Mouse (Mus musculus) adrenal gland, adult 2 months (tissue): ENCODE data around the gene Camk2n2. TPM values are rescaled to one million over a fixed set of nuclear protein-coding genes. Genes with fewer than 3 reads are reported as not detected.

Experiments
- DNase-seq: peaks from one replicate; pipeline ENCODE4 v3.0.0; 2021
- microRNA-seq, 2 experiments: library from miRNA; unstranded; fragments of <30 nt; microRNA quantifications; one replicate each; pipeline ENCODE4 v1.2.0; 2021
- polyA plus RNA-seq: library from polyadenylated mRNA; depleted of rRNA; stranded (reverse); fragments of >200 nt; gene quantifications from 2 replicates; pipeline ENCODE4 v1.2.3, GENCODE M21; 2012; rRNA removed
- total RNA-seq, 2 experiments: library from RNA; stranded (reverse); gene quantifications; 2 replicates each; pipeline ENCODE4 v1.2.3; 2021

Gene Camk2n2
- total and polyA plus RNA-seq, 3 experiments, result 33.3 to 56.4 (median 36.8) TPM

DNA sequence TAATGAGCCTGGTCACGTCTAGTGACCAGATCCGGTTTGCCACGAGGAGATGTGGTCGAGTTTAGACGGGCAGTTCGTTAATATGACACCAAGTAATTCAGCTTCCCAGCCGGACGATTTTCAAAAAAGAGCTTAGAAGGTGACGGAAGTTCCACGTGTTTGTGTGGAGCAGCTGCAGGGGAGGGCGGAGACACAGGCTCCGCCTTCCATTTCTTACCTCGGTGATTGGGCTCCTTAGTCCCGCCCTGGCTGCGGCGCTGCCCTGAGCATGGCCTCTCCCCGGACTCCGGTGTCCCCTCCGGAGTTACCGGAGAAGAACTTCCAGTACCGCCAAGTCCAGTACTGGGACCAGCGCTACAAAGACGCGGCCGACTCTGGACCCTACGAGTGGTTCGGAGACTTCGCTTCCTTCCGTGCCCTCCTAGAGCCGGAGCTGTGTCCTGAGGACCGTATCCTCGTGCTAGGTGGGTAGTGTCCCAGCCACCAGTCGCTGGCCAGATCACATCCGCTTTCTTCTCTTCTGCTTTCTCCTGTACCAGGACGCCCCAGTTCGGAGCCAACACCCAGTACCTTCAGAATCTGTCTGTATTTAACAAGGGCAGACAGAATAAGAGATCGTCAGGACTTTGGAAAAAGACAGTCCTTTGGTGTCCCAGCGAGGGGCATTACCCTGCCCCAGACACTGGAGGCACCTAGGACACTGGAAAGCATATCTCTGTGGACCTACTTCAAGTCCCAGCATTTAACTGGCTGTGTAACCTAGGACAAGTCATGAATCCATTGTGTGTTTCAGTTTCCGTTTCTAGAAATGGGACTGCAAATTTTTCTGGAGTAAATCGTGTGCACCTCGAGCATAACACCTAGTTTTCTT, 9.5 kb downstream of the Camk2n2 start, which contains the start of the genes Eef1akmt4, Gm49333 and Alg3:
Gene Eef1akmt4 (plus strand): TSS at position 237 of the 871 bp plus-strand sequence.
Gene Gm49333 (plus strand): TSS at position 254 of the 871 bp plus-strand sequence.
Gene Alg3 (minus strand): TSS at position 379 of the 871 bp plus-strand sequence.
- peak; percentile 94 for DNase-seq

DNA sequence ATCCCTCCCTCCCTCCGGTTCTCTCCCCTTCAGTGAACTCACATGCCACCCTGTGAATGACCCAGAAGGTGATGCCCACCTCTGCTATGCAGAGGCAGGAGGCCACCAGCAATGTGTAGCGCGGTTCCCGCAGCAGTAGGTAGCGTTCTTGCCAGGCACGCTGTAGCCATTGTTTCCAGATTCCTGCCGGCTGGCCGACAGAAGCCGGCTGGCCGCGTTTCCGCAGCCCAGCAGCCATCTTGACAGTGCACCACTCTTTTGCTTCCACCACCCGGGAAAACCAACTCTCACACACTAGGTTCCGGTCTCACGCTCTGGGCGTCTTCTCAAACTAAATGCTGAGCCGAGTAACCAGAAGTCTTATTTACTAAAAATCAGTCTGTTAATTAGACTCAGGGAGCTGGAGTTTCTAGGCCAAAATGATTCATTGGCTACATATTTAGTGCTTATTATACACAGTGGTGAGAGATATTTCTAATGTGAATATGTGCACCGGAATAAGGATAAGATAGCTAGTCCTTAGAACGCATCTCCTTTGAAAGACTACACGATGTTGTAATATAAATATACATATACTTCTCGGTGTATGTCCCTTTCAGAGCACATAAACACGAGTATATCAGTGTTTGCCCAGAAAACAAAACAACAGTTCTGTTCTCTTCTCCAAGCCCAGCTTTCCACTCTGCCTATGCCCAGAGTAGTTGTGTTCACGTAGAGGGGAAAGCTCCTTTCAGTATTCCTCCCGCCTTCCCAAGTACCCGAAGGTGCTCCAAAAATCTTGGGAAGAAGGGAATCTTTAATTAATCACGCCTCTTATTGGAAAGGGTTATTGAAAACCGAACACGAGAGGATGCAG, 10.4 kb downstream of the Camk2n2 start:
- DNase-seq, result peak; percentile 83

DNA sequence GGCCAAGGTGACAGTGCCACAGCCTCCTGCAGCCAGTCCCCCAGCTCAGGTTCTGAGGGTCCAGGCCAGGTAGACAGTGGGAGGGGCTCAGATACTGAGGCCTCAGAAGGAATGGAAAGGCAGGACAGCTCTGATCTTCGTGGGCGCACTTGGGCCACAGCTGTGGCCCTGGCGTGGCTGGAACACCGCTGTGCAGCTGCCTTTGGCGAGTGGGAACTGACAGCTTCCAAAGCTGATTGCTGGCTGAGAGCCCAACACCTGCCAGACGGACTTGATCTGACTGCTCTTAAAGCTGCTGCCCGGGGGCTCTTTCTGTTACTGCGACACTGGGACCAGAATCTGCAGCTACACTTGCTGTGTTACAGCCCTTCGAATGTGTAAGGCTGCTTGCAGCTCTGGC, 16.4 kb downstream of the Camk2n2 start:
- no peak for DNase-seq

DNA sequence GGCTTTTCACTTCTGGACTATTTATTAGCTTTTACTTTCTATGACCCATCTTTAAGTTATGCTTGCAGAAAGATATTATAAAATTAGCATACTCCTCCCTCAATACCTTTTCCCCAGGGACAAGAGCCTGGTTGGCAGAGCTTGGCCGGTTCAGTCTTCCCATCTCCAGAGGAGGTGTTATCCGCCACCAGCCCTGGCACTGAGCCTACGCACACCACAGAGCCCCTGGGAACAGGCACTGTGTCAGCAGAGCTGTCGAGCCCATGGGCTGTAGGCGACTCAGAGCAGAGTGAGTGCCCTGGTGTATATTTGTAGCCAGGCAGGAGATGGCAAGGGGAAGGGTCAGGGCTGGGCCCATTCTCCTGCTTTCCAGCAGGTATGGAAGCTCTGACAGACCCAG, 20.6 kb downstream of the Camk2n2 start:
- DNase-seq, result no peak

DNA sequence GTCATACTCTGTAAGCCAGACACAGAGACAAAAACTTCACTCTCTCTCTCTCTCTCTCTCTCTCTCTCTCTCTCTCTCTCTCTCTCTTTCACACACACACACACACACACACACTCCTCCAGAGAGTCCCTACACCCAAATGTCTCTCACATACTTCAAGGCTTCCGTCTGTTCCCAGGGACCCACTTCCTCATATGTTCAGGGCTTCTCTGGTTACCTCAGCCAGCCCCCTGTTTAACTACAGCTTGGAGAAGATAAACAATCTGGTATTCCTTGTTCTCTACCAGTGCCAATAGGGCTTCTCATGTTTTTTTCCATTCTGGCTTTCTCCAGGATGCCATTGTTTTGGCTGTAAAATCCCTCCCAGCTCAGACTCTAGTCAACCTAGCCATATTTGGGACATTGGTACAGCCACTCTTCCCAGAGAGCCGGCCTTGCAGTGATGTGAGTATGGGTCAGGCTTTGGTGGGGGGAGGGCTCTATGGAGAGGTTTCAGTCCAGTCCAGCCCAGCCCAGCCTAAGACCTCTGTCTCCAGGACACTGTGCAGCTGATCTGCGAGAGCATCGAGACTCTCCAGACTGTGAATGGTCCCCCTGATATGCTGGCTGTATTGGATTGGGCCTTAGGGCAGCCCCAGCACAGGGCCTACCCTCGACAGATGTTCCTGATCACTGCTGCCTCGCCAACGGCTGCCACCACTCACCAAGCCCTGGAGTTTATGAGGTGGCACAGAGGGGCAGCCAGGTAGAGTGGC, 24.2 kb downstream of the Camk2n2 start:
- DNase-seq, result no peak

DNA sequence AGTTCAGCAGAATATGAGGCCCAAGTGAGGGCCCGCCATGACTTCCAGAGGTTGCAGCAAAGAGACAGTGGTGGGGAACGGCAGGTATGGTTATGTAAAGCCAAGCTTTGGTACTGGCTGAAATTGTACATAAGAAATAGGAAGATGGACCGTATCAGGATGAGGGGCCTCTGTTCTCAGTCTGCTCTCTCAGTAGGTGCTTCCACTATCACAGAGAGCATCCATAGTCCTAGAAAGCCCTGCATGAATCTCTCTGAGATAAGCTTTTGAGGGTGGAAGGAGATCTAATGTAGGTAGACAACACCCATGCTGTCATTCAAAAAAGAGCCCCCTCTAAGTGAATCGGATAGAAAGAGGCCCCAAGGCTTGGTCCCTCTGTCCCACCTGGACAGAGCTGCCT, 25.4 kb downstream of the Camk2n2 start:
- no peak for DNase-seq

DNA sequence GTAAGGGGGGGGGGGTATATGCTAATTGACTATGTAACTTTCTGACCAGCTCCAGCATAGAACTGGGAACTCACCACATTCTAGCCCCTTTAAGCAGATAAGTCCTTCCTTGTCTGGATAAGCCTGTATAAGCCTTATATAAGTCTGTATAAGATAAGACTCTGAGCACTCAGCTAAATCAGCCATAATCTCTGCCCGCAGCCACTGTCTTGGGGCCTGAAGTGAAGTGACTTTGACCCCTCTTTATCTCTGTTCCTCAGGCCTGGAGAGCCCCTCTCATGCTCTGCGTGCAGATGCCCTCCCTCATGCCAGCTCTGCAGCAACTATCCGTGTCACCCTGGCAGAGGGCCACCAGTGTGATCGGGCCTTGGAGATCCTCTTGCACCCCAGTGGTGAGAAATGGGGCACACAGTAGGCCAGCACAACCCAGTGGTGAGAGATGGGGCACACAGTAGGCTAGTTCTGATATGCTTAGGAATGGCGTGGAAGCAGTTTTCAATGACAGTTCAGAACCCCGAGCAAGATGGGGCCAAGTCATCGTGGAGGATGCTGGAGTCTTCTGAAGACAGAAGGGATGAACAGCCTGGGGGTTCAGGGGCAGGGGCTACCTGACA, 25.9 kb downstream of the Camk2n2 start:
- no peak for DNase-seq

DNA sequence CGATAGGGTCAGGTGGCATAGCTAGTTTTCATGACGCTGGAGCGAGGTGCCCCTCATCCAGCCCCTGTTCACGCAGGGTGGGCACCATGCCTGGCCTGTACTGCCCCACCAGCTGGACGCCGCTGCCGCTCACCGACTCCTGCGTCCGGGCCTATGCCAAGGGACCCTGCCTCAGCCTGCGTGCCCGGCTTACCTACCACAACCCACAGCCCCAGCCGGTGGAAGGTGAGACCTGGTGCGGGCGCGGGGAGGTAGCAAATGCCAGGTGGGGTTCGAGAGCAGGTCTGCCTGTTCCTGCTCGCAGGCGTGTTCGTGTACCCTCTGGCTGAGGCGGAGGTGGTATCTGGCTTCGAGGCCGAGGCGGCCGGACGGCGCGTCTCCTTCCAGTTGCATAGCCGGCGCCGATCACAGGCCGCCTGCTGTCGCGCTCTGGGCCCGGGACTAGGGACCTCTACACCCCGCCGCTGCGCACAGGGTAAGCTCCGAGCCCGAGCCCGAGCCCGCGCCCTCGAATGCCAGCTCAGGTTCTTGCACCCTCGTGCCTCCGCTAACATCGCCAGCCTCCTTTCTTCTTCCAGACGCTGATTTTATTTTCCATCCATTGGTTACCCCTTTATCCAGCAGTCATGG, 29.9 kb downstream of the Camk2n2 start:
- DNase-seq, result peak; percentile 9

DNA sequence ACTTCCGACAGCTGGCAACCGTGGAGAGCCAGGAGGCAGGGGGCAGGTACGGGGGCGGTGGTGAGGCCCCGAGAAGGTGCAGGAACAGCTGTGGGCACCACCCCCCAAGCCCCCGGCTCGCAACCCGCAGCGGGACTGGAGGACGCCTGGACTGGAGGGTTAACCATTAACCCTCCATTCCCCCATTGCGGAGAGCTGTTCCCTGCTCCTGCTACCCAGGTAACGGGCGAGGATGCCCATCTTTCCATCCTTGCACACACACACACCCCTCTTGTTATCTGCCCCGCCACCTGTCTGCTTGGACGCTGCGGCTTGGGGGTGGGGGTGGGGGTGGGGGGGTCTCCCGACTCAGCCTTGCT, 30.4 kb downstream of the Camk2n2 start:
- no peak for DNase-seq

DNA sequence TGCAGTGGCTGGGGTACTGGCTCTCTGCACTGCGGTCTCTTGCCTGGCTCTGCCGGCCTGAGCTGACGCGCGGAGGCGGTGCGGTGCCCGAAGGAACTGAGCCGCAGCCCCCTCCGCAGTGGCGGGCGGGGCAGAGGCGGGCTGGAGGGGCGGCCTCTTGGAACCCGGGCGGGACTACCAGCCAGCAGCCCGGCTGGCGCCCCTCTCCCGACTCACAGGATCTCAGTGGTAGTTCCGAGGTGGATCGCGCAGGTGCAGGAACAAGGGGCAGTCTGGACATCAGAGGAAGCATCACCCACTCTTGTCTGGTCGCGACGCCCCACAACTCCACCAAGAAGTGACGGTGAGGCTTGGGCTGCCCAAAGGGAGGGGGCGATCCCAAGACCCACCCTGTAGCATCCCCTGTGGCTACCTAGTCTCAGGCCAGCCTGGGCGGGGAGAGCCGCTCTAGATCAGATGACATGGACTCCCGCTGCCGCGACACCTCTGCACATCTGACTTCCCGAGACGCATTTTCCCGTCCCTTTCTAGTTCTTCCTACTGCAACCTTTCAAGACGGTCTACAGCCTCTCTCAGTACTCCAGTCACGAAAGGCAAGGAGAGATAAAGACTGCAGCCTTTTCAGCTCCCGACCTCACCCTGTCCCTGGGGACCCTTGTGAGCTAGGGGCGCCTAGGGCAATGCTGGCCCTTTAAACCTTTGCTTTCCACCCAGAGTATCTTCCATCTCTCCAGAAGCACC, 31.0 kb downstream of the Camk2n2 start:
- DNase-seq, result peak; percentile 31

DNA sequence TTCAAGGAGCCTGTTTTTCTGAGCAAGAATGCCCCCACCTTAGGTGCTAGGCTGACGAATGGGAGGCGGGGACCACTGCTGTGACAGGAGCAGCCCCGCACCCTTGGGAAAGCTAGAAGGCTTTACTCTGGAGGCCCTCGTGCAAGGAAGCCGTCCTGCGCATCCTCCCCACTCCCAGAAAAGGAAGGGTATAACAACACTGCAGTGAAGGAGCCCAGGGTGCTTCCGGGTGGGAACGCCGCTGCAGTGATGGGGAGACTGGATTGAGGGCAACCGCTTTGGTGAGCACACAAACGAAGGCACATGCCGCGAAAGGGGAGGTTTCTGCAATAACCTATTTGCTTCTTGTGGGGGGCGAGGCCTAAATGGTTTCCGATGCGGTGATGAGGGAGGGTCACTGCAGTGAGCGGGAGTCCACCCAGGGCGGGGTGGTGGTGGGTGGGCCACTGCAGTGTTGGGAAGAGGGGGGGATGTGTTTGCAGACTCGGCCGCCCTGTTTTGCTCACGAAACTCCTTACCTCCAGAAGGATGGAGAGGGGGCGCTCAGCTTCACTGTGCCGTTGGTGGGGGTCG, 31.6 kb downstream of the Camk2n2 start, which contains the start of gene Vwa5b2:
Gene Vwa5b2 (plus strand): TSS at position 106 of the 573 bp plus-strand sequence.
- no peak for DNase-seq

Small RNA genes within 50 kb of the gene (microRNA-seq; reads per million reads assigned to microRNA genes)
- 4.2 to 7.4 reads per million in 2 experiments for gene Mir1224

Other genes starting within 250 kb of the Camk2n2 start
- 10 to 100 TPM; 62.3 to 66.4 TPM for gene Abcc5, start 194.9 kb downstream of the Camk2n2 start, total RNA-seq
- gene Abcc5, start 194.9 kb downstream of the Camk2n2 start, polyA plus RNA-seq, result 51.2 and 52.3 TPM in 2 replicates
- 10 to 100 TPM; 50.2 to 67.1 TPM for gene Eif2b5, start 122.5 kb downstream of the Camk2n2 start, total RNA-seq
- 18.4 and 20.7 TPM in 2 replicates for gene Eif2b5, start 122.5 kb downstream of the Camk2n2 start, polyA plus RNA-seq
- 10 to 100 TPM; 32.3 to 45.5 TPM for gene Dvl3, start 104.3 kb downstream of the Camk2n2 start, total RNA-seq
- 43.7 and 52.2 TPM in 2 replicates for gene Dvl3, start 104.3 kb downstream of the Camk2n2 start, polyA plus RNA-seq
- gene Ap2m1, start 85.8 kb downstream of the Camk2n2 start, total RNA-seq, result 100 to 1,000 TPM; 276 to 366 TPM
- gene Ap2m1, start 85.8 kb downstream of the Camk2n2 start, polyA plus RNA-seq, result 282 and 345 TPM in 2 replicates
- 100 to 1,000 TPM in 1 of 2 experiments, 10 to 100 TPM in 1; 84.6 to 106 TPM for gene Abcf3, start 72.7 kb downstream of the Camk2n2 start, total RNA-seq
- gene Abcf3, start 72.7 kb downstream of the Camk2n2 start, polyA plus RNA-seq, result 27.6 and 27.7 TPM in 2 replicates
- 1 to 10 TPM; 1.3 to 1.4 TPM for gene Vwa5b2, start 31.8 kb downstream of the Camk2n2 start, total RNA-seq
- 3.7 and 5.9 TPM in 2 replicates for gene Vwa5b2, start 31.8 kb downstream of the Camk2n2 start, polyA plus RNA-seq
- 1 to 10 TPM; 9.2 to 9.5 TPM for gene Eef1akmt4, start 9.7 kb downstream of the Camk2n2 start, total RNA-seq
- 9.2 and 10.4 TPM in 2 replicates for gene Eef1akmt4, start 9.7 kb downstream of the Camk2n2 start, polyA plus RNA-seq
- gene Gm49333, start 9.7 kb downstream of the Camk2n2 start, total RNA-seq, result not detected
- not detected in 2 replicates for gene Gm49333, start 9.7 kb downstream of the Camk2n2 start, polyA plus RNA-seq
- gene Alg3, start 9.6 kb downstream of the Camk2n2 start, total RNA-seq, result 10 to 100 TPM; 28.9 to 37.1 TPM
- gene Alg3, start 9.6 kb downstream of the Camk2n2 start, polyA plus RNA-seq, result 32.3 and 47.0 TPM in 2 replicates
- 10 to 100 TPM in 1 of 2 experiments, 1 to 10 TPM in 1; 9.3 to 18.8 TPM for gene Ece2, start 8.5 kb upstream of the Camk2n2 start, total RNA-seq
- gene Ece2, start 8.5 kb upstream of the Camk2n2 start, polyA plus RNA-seq, result 2.3 and 5.0 TPM in 2 replicates
- 100 to 1,000 TPM; 215 to 285 TPM for gene Psmd2, start 30.4 kb upstream of the Camk2n2 start, total RNA-seq
- gene Psmd2, start 30.4 kb upstream of the Camk2n2 start, polyA plus RNA-seq, result 38.1 and 43.8 TPM in 2 replicates
- 100 to 1,000 TPM; 368 to 454 TPM for gene Eif4g1, start 47.0 kb upstream of the Camk2n2 start, total RNA-seq
- 486 and 565 TPM in 2 replicates for gene Eif4g1, start 47.0 kb upstream of the Camk2n2 start, polyA plus RNA-seq
- 10 to 100 TPM; 10.3 to 13.3 TPM for gene Fam131a, start 72.0 kb upstream of the Camk2n2 start, total RNA-seq
- gene Fam131a, start 72.0 kb upstream of the Camk2n2 start, polyA plus RNA-seq, result 24.9 and 29.4 TPM in 2 replicates
- gene Polr2h, start 96.4 kb upstream of the Camk2n2 start, total RNA-seq, result 10 to 100 TPM; 31.2 to 45.2 TPM
- 9.3 and 9.5 TPM in 2 replicates for gene Polr2h, start 96.4 kb upstream of the Camk2n2 start, polyA plus RNA-seq
- gene Clcn2, start 96.5 kb upstream of the Camk2n2 start, total RNA-seq, result 10 to 100 TPM; 24.5 to 60.5 TPM
- gene Clcn2, start 96.5 kb upstream of the Camk2n2 start, polyA plus RNA-seq, result 198 and 282 TPM in 2 replicates
- gene Chrd, start 111.8 kb upstream of the Camk2n2 start, total RNA-seq, result 10 to 100 TPM in 1 of 2 experiments, 1 to 10 TPM in 1; 9.1 to 19.3 TPM
- gene Chrd, start 111.8 kb upstream of the Camk2n2 start, polyA plus RNA-seq, result 41.4 and 43.5 TPM in 2 replicates
- gene Thpo, start 113.2 kb upstream of the Camk2n2 start, total RNA-seq, result 1 to 10 TPM; 1.2 to 6.4 TPM
- 9.7 and 15.3 TPM in 2 replicates for gene Thpo, start 113.2 kb upstream of the Camk2n2 start, polyA plus RNA-seq